Comparison of ENCODE assay signal across 29 mouse cellular contexts in genomic region chr13:13826533-13826932, GRCm38 (mm10). TPM values are rescaled to one million over a fixed set of nuclear protein-coding genes. Genes with fewer than 3 reads are reported as not detected.
DNase-seq lines count a peak whose midpoint lies in the region; ATAC-seq lines count a peak whose summit lies in the region.
"Had no signal": no experiment of that assay in that cellular context is flagged by ENCODE, and none has a peak within 500 bp of the region (broad histone marks: within the 10 kb centered on the region; RNA-seq: fewer than 3 reads in every experiment).

No protein-coding gene starts in this region.

- no peak overlapping the region for H3K9ac ChIP-seq in forebrain, embryonic 16.5 days (replicated peaks; ENCODE audit: low read depth, low read length)
- H3K9ac ChIP-seq in forebrain, embryonic 12.5 days = no peak overlapping the region
- H3K9ac ChIP-seq in hindbrain, embryonic 15.5 days = no peak overlapping the region
- H3K9ac ChIP-seq in hindbrain, embryonic 11.5 days (ENCODE audit: low read depth, low read length) = no peak overlapping the region
- H3K9ac ChIP-seq in embryonic facial prominence, embryonic 15.5 days = no peak overlapping the region
- H3K9ac ChIP-seq: embryonic facial prominence, embryonic 13.5 days; limb, embryonic 13.5 days; liver, embryonic 12.5 days; liver, postnatal 0 days; midbrain, embryonic 13.5 days had no signal

- no peak overlapping the region for H3K4me3 ChIP-seq in forebrain, embryonic 16.5 days (replicated peaks; ENCODE audit: low read length)
- H3K4me3 ChIP-seq in forebrain, embryonic 12.5 days (replicated peaks) = no peak overlapping the region
- no peak overlapping the region for H3K4me3 ChIP-seq in hindbrain, embryonic 15.5 days
- H3K4me3 ChIP-seq in hindbrain, embryonic 11.5 days (ENCODE audit: low read depth, low read length) = no peak overlapping the region
- H3K4me3 ChIP-seq in embryonic facial prominence, embryonic 15.5 days (replicated peaks) = no peak overlapping the region
- H3K4me3 ChIP-seq: embryonic facial prominence, embryonic 13.5 days; limb, embryonic 13.5 days; liver, embryonic 12.5 days; megakaryocyte, embryonic 14.5 days; midbrain, embryonic 13.5 days had no signal

- no peak overlapping the region for H3K27ac ChIP-seq in forebrain, embryonic 16.5 days (ENCODE audit: low read length)
- no peak overlapping the region for H3K27ac ChIP-seq in forebrain, embryonic 12.5 days
- no peak overlapping the region for H3K27ac ChIP-seq in hindbrain, embryonic 15.5 days (replicated peaks)
- H3K27ac ChIP-seq in hindbrain, embryonic 11.5 days (ENCODE audit: low read depth, low read length) = no peak overlapping the region
- H3K27ac ChIP-seq in embryonic facial prominence, embryonic 15.5 days (replicated peaks) = no peak overlapping the region
- H3K27ac ChIP-seq: embryonic facial prominence, embryonic 13.5 days; limb, embryonic 13.5 days; liver, embryonic 12.5 days; midbrain, embryonic 13.5 days had no signal

- DNase-seq in hindbrain, embryonic 11.5 days (ENCODE audit: low spot score) = no peak
- DNase-seq in brain, adult 2 months (ENCODE audit: low read depth, low spot score) = peak; percentile 48
- DNase-seq in spleen, adult 18-20 months = no peak
- DNase-seq: adrenal gland, postnatal 14 days; cerebellum, adult 2 months; embryo, embryonic 11 days; gastrocnemius, postnatal 10 days; heart, postnatal 36 days; kidney, adult 9 months; kidney, postnatal 10 days; layer of hippocampus, adult 9-11 months; liver, postnatal 0 days; lung, postnatal 36 days; retina, postnatal 1 day; right cerebral cortex, postnatal 14 days; thymus, postnatal 25 days had no signal

- H3K9me3 ChIP-seq in forebrain, embryonic 16.5 days (ENCODE audit: control insufficient read depth, low read length) = no peaks in the 10 kb centered on the region
- no peaks in the 10 kb centered on the region for H3K9me3 ChIP-seq in forebrain, embryonic 12.5 days
- no peaks in the 10 kb centered on the region for H3K9me3 ChIP-seq in hindbrain, embryonic 15.5 days
- H3K9me3 ChIP-seq in hindbrain, embryonic 11.5 days (ENCODE audit: control insufficient read depth, low read length) = no peaks in the 10 kb centered on the region
- no peaks in the 10 kb centered on the region for H3K9me3 ChIP-seq in embryonic facial prominence, embryonic 15.5 days (replicated peaks)
- H3K9me3 ChIP-seq: embryonic facial prominence, embryonic 13.5 days; limb, embryonic 13.5 days; liver, embryonic 12.5 days; megakaryocyte, embryonic 14.5 days; midbrain, embryonic 13.5 days had no signal

- no peaks in the 10 kb centered on the region for H3K27me3 ChIP-seq in forebrain, embryonic 16.5 days (replicated peaks; ENCODE audit: control insufficient read depth, insufficient read depth, low read length)
- no peaks in the 10 kb centered on the region for H3K27me3 ChIP-seq in forebrain, embryonic 12.5 days
- H3K27me3 ChIP-seq in hindbrain, embryonic 15.5 days = no peaks in the 10 kb centered on the region
- no peaks in the 10 kb centered on the region for H3K27me3 ChIP-seq in hindbrain, embryonic 11.5 days (ENCODE audit: control insufficient read depth, insufficient read depth, low read length)
- no peaks in the 10 kb centered on the region for H3K27me3 ChIP-seq in embryonic facial prominence, embryonic 15.5 days
- H3K27me3 ChIP-seq: embryonic facial prominence, embryonic 13.5 days; limb, embryonic 13.5 days; liver, embryonic 12.5 days; midbrain, embryonic 13.5 days had no signal

- H3K4me2 ChIP-seq in forebrain, embryonic 16.5 days (ENCODE audit: low read length) = no peak overlapping the region
- H3K4me2 ChIP-seq in forebrain, embryonic 12.5 days = no peak overlapping the region
- no peak overlapping the region for H3K4me2 ChIP-seq in hindbrain, embryonic 15.5 days
- H3K4me2 ChIP-seq in hindbrain, embryonic 11.5 days (replicated peaks; ENCODE audit: low read depth, low read length) = no peak overlapping the region
- no peak overlapping the region for H3K4me2 ChIP-seq in embryonic facial prominence, embryonic 15.5 days (replicated peaks)
- H3K4me2 ChIP-seq: embryonic facial prominence, embryonic 13.5 days; heart, embryonic 11.5 days; limb, embryonic 13.5 days; liver, embryonic 12.5 days; midbrain, embryonic 13.5 days had no signal

- H3K36me3 ChIP-seq in forebrain, embryonic 16.5 days (ENCODE audit: control insufficient read depth, insufficient read depth) = no peaks in the 10 kb centered on the region
- H3K36me3 ChIP-seq in forebrain, embryonic 12.5 days (replicated peaks) = no peaks in the 10 kb centered on the region
- H3K36me3 ChIP-seq in hindbrain, embryonic 15.5 days = no peaks in the 10 kb centered on the region; the same call in 1 of the 2 replicates
- no peaks in the 10 kb centered on the region for H3K36me3 ChIP-seq in hindbrain, embryonic 11.5 days (ENCODE audit: control insufficient read depth, insufficient read depth, low read length)
- no peaks in the 10 kb centered on the region for H3K36me3 ChIP-seq in embryonic facial prominence, embryonic 15.5 days
- H3K36me3 ChIP-seq: embryonic facial prominence, embryonic 13.5 days; limb, embryonic 13.5 days; liver, embryonic 12.5 days; midbrain, embryonic 13.5 days had no signal

- no peaks in the 10 kb centered on the region for H3K4me1 ChIP-seq in forebrain, embryonic 16.5 days (replicated peaks; ENCODE audit: control insufficient read depth, insufficient read depth, low read length)
- no peaks in the 10 kb centered on the region for H3K4me1 ChIP-seq in forebrain, embryonic 12.5 days
- H3K4me1 ChIP-seq in hindbrain, embryonic 15.5 days (replicated peaks) = no peaks in the 10 kb centered on the region; the same call in 1 of the 2 replicates
- no peaks in the 10 kb centered on the region for H3K4me1 ChIP-seq in hindbrain, embryonic 11.5 days (replicated peaks; ENCODE audit: control insufficient read depth, insufficient read depth, low read length)
- H3K4me1 ChIP-seq in embryonic facial prominence, embryonic 15.5 days = no peaks in the 10 kb centered on the region
- H3K4me1 ChIP-seq: embryonic facial prominence, embryonic 13.5 days; liver, embryonic 12.5 days; midbrain, embryonic 13.5 days had no signal

- ATAC-seq in forebrain, embryonic 16.5 days = peak; percentile 34
- ATAC-seq in forebrain, embryonic 12.5 days (ENCODE audit: low FRiP score) = no peak
- ATAC-seq in hindbrain, embryonic 15.5 days (ENCODE audit: low FRiP score, low read depth) = peak; percentile 16; the same call in 1 of the 2 replicates
- ATAC-seq in hindbrain, embryonic 11.5 days (ENCODE audit: low FRiP score) = no peak
- ATAC-seq in embryonic facial prominence, embryonic 15.5 days (ENCODE audit: insufficient number of reproducible peaks, low FRiP score, low TSS enrichment, low read depth) = 0 out of 2 replicates have a peak, but pooled peaks have one; percentile 39
- ATAC-seq: CD4-positive, CD25-positive, alpha-beta regulatory T cell, adult 4 months; forebrain, embryonic 14.5 days; intestine, postnatal 0 days; liver, embryonic 12.5 days; liver, postnatal 0 days; midbrain, embryonic 13.5 days had no signal

- 58% methylated on average over 6 of the region's 6 CpGs for WGBS in forebrain, embryonic 16.5 days
- WGBS in forebrain, embryonic 12.5 days = 86% methylated on average over 6 of the region's 6 CpGs
- WGBS in hindbrain, embryonic 15.5 days = 77% methylated on average over 6 of the region's 6 CpGs
- WGBS in hindbrain, embryonic 11.5 days = 90% methylated on average over 6 of the region's 6 CpGs
- 62% methylated on average over 6 of the region's 6 CpGs for WGBS in embryonic facial prominence, embryonic 15.5 days

RNA-seq across cellular contexts. Expression of gene Gng4, which starts 42.7 kb away (rescaled TPM):
- 25.0 and 39.5 TPM in 2 replicates for polyA plus RNA-seq in forebrain, embryonic 16.5 days (2015; fragmentation: Nextera tagmentation; extraction: Ambion mirVana)
- polyA plus RNA-seq in forebrain, embryonic 12.5 days (2016; fragmentation: Nextera tagmentation; extraction: Ambion mirVana) = 3.4 and 4.6 TPM in 2 replicates
- 85.9 and 91.0 TPM in 2 replicates for polyA plus RNA-seq in hindbrain, embryonic 15.5 days (2015; fragmentation: Nextera tagmentation; extraction: Ambion mirVana)
- 2.6 and 3.5 TPM in 2 replicates for polyA plus RNA-seq in hindbrain, embryonic 11.5 days (2014; fragmentation: Nextera tagmentation; extraction: Ambion mirVana)
- 14.3 and 17.2 TPM in 2 replicates for polyA plus RNA-seq in embryonic facial prominence, embryonic 15.5 days (2015; fragmentation: Nextera tagmentation; extraction: Ambion mirVana)
- polyA plus RNA-seq: liver, embryonic 12.5 days; liver, postnatal 0 days had no signal

Comparison
In these comparisons a context has a peak if more than half of its experiments do, and no peak if none do; other contexts are left out.
1. ATAC-seq: peak in forebrain, embryonic 16.5 days (single experiment), hindbrain, embryonic 15.5 days (single experiment) and embryonic facial prominence, embryonic 15.5 days (single experiment); none in forebrain, embryonic 12.5 days (single experiment) and hindbrain, embryonic 11.5 days (single experiment).